Mouse (Mus musculus) brain, embryonic 14.5 days (tissue): ENCODE data around the gene Hipk4. TPM values are rescaled to one million over a fixed set of nuclear protein-coding genes. Genes with fewer than 3 reads are reported as not detected.

Source experiments
- DNase-seq: peaks from one replicate; pipeline ENCODE4 v3.0.0-alpha.2; 2011; ENCODE audit warnings: low read depth
- CTCF ChIP-seq: fragments of 200-500 bp; IDR thresholded peaks from 2 replicates; pipeline ENCODE4 v1.5.1; 2012; ENCODE audit warnings: inconsistent platforms, mild to moderate bottlenecking, moderate library complexity, borderline replicate concordance; ENCODE audit not compliant: insufficient read depth, insufficient read length; ENCODE audit errors: extremely low read depth
- POLR2A ChIP-seq: fragments of 200-500 bp; IDR thresholded peaks from 2 replicates; pipeline ENCODE4 v1.6.1; 2012; ENCODE audit warnings: mild to moderate bottlenecking, inconsistent platforms, borderline replicate concordance; ENCODE audit not compliant: poor library complexity, insufficient read depth, insufficient read length, severe bottlenecking; ENCODE audit errors: extremely low read depth
- polyA plus RNA-seq: library from polyadenylated mRNA; depleted of rRNA; stranded (reverse); fragments of >200 nt; gene quantifications from 2 replicates; pipeline ENCODE4 v1.2.3, GENCODE M21; 2012; rRNA removed

Gene Hipk4
- polyA plus RNA-seq, 1 experiment, result 1.5 TPM

DNA sequence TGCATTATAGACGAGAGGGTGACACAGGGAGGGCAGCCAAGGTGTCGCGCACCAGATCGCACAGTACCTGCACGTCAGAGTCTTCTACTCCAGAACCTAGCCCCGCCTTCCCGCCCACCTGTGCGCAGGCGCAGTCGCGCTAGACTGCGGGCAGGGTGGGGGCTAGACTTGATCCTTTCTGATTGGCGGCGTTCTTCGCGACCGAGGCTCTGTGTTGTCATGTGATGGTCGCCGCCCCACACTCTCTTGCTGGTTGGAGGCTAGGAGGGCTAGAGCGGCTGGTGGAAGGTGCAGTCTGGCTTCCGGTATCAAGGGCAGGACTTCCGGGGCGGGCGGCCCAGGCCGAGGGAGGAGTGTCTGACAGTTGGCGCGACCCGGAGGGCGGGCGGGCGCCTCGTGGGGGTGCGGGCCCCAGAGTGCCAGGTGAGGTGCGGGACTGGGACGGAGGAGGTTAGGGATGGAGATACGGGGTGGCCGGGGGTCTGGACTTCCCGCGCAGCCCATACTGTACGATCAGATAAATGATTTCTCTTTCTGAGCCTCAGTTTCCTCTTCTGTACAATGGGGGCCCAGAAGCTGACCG is 30.0 kb downstream of the Hipk4 start, which contains the start of the genes Pld3 and 2310022A10Rik:
Gene Pld3 (minus strand): TSS at position 288 of the 583 bp plus-strand sequence.
Gene 2310022A10Rik (plus strand): TSS at position 303 of the 583 bp plus-strand sequence.
- DNase-seq, result peak; percentile 99
- peak; percentile 73 for TF ChIP-seq POLR2A
- no peak for TF ChIP-seq CTCF

- TF ChIP-seq POLR2A (no peak), CTCF (no peak)
- DNase-seq, result no peak
Measured at GRCm38 (mm10) chr7:27560291-27560887, 37.3 kb downstream of the Hipk4 start.

DNA sequence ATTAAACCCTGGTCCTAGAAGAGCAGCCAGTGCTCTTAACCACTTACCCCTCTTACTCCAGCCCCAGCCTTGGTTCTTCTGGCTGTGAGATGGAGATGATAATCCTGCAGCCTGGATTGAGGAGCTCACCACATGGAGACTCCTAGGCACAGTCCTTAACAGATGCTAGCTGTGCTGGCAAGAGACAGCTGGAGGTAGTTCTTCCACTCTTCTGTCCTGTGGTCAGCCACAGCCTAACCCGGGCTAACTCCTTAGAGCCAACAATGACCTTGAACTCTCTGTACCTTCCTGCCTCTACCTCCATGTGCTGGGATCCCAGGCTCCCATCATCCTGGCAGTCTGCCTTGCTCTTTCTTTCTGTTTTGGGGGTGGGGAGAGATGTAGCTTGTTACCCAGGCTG is 37.9 kb downstream of the Hipk4 start:
- no peak for TF ChIP-seq POLR2A
- no peak for TF ChIP-seq CTCF
- DNase-seq, result no peak

DNA sequence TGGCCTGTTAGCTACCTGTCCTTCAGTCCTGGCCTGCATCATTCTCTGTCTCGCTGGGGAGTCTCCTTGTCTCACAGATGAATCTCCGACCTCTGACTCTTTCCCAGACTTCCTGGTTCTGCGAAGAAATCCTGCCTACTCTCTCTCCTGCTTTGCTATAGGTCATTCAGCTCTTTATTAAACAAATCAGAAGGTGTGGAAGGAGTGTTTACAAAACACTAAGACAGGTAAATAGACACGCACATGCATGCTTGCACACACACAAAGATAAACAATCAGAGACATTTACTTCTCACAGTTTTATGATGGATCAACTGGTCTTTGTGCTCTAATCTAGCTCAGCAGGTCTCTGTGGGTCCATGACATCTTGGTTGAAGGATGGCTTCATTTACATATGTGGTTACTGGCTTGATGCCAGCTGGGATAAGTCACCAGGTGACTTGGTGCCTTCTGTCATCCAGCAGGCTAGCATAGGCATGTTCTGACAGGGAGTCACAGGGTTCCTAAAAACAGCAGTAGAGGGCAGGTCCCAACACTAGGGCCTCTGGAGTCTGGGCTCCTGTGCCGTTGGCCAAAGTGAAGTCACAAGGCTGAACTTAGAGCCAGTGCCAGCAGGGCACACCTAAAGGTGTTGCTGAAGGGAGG is 46.6 kb downstream of the Hipk4 start:
- no peak for DNase-seq
- TF ChIP-seq POLR2A, result no peak
- TF ChIP-seq CTCF, result no peak

- no peak for DNase-seq
- no peak for TF ChIP-seq CTCF
- TF ChIP-seq POLR2A, result no peak
Measured at GRCm38 (mm10) chr7:27572133-27572532, 49.1 kb downstream of the Hipk4 start.

DNA sequence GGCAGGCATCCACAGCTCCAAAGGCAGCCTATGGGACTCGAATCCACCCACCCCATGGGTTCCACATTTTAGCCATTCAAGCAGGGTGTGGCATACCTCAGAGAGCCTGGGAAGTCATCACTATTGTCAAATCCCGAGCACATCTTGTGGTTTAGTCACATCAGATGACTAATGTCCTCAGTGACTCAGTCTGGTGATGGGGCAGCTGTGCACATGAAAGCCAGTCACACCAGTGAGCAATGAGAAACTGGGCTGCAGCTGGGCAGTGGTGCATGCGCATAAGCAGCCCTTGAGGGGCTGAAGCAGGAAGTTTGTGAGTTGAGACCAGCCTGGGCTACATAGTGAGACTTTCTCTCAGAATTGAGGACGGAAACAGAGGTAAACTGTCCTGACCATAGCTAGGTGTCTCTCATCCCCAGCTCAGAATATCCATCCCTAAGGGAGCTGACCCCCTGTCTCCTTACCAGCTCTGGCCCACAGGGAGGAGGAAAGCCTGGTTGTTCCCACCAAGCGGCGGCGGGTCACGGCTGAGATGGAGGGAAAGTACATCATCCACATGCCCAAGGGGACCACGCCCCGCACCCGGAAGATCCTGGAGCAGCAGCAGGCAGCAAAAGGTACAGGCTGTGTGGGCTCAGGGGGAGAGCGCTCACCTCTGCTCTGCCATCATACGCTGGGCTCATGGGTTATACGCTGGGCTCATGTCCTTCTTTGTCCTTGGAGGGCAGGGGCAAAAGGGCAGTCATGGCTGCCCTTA is 51.2 kb downstream of the Hipk4 start:
- no peak for DNase-seq
- TF ChIP-seq CTCF, result no peak
- TF ChIP-seq POLR2A, result no peak

- TF ChIP-seq POLR2A, result no peak
- TF ChIP-seq CTCF, result peak; percentile 46; the same call in 1 of the 2 replicates
- DNase-seq, result peak; percentile 37
Measured at GRCm38 (mm10) chr7:27576914-27577313, 53.8 kb downstream of the Hipk4 start.

DNA sequence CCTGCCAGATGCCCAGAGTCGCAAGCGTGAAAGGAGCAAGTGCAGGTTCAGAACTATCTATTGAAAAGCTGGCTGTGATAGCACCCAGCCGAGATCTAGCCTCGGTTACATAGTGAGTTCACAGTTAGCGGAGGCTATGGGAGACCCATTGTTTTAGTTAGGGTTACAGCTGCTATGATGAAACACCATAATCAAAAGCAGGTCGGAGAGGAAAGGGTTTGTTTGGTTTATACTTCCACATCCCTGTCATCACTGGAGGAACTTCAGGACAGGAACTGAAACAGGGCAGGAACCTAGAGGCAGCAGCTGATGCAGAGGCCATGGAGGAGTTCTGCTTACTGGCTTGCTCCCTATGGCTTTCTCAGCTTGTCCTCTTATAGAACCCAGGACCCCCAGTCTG is 54.5 kb downstream of the Hipk4 start:
- no peak for TF ChIP-seq POLR2A
- no peak for TF ChIP-seq CTCF
- no peak for DNase-seq

- TF ChIP-seq CTCF, result no peak
- no peak for TF ChIP-seq POLR2A
Measured at GRCm38 (mm10) chr7:27578465-27578864, 55.4 kb downstream of the Hipk4 start.

DNA sequence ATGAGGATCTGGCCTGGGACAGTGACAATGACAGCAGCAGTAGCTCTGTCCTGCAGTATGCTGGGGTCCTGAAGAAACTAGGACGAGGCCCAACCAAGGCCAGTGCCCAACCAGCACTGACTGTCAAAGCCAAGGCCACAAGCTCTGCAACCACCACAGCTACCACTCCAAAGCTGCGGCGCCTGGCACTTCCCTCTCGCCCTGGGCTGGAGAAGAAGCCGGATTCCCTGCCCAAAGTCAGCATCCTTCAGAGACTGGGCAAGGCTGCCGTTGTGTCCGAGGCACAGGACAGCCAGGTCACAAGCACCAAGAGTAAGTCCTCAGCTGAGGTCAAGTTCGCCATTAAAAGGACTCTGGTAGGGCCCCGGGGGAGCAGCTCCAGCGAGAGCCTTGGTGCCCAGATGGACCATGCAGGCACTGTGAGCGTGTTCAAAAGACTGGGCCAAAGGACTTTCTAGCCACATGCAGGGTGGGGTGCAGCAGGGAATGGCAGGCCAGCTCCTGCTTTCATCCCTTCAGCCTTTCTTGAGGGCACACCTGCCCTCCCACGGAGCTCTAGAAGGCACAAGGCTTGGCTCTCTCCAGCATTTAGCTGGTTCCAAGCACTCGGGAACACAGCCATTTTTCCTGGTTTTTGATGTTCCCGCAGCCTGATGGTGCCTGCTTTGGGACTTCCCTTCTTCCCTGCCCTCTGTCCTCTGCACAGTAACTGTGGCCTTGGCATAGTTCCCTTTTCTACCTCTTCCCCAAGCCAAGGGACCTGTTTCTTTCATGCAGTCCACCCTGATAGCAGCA is 57.5 kb downstream of the Hipk4 start:
- TF ChIP-seq POLR2A (no peak), CTCF (no peak)
- DNase-seq, result no peak

More at GRCm38 (mm10) chr7:27578465-27578864, 55.4 kb downstream of the Hipk4 start:
- DNase-seq, result no peak

Other genes starting within 250 kb of the Hipk4 start
- 24.3 and 24.4 TPM in 2 replicates for gene Ltbp4, start 185.6 kb upstream of the Hipk4 start, polyA plus RNA-seq
- 142 and 232 TPM in 2 replicates for gene Shkbp1, start 167.2 kb upstream of the Hipk4 start, polyA plus RNA-seq
- 0.20 TPM in 1 of 2 replicates, not detected in the other for gene Gm20479, start 165.8 kb upstream of the Hipk4 start, polyA plus RNA-seq
- gene Sptbn4, start 75.6 kb upstream of the Hipk4 start, polyA plus RNA-seq, result 21.0 and 30.4 TPM in 2 replicates
- 13.9 and 19.1 TPM in 2 replicates for gene Blvrb, start 75.3 kb upstream of the Hipk4 start, polyA plus RNA-seq
- 7.8 and 12.6 TPM in 2 replicates for gene Sertad3, start 49.5 kb upstream of the Hipk4 start, polyA plus RNA-seq
- gene Sertad1, start 36.4 kb upstream of the Hipk4 start, polyA plus RNA-seq, result 4.7 and 5.7 TPM in 2 replicates
- gene Prx, start 23.9 kb upstream of the Hipk4 start, polyA plus RNA-seq, result 1.8 and 2.4 TPM in 2 replicates
- gene Pld3, start 30.0 kb downstream of the Hipk4 start, polyA plus RNA-seq, result 192 and 200 TPM in 2 replicates
- 42.8 and 52.7 TPM in 2 replicates for gene 2310022A10Rik, start 30.0 kb downstream of the Hipk4 start, polyA plus RNA-seq
- gene Akt2, start 68.3 kb downstream of the Hipk4 start, polyA plus RNA-seq, result 74.2 and 78.8 TPM in 2 replicates
- gene Ttc9b, start 130.6 kb downstream of the Hipk4 start, polyA plus RNA-seq, result 57.7 and 64.6 TPM in 2 replicates
- gene Map3k10, start 151.3 kb downstream of the Hipk4 start, polyA plus RNA-seq, result 76.8 and 93.9 TPM in 2 replicates
- 6.6 and 7.3 TPM in 2 replicates for gene Zfp607b, start 166.1 kb downstream of the Hipk4 start, polyA plus RNA-seq
- 37.7 and 46.4 TPM in 2 replicates for gene Zfp60, start 208.1 kb downstream of the Hipk4 start, polyA plus RNA-seq